Mouse (Mus musculus) liver, embryonic 14.5 days (tissue): ENCODE results near the gene Csnk2a1.
A peak's percentile ranks its signal among the peaks of the same experiment; 100 is the strongest.

ENCODE experiments used
- CTCF ChIP-seq: IDR thresholded peaks from 2 replicates; pipeline ENCODE4 v1.5.1; 2016; ENCODE audit warnings: antibody characterized with exemption, low read depth, control low read depth
- EP300 ChIP-seq: IDR thresholded peaks from 2 replicates; pipeline ENCODE4 v1.6.1; 2016; ENCODE audit warnings: antibody characterized with exemption, low read depth

- TF ChIP-seq CTCF (no peak), EP300 (peak; percentile 60)
Measured at GRCm38 (mm10) chr2:152192591-152193345, 33.9 kb upstream of the Csnk2a1 start.
